Mouse (Mus musculus): Measurements from ENCODE around the gene Nfib.

Nfib gene

DNA sequence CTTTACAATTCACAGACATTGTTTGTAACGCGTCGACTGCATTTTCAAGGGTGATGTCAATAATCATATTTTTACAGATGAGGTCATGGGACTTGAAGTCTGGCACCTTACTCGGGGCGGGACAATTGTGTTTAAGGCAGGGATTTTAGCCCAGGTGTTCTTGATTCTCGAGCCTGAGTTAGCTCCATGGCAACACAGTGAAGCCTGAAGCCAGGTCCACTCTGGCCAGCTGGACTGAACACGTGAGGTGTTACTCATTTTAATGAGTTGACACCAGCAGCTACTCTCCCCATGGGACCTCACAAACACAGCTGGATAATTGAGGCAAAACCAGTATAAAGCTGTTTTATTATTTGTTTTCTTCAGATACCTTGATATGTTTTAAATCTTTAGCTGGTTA lies 71.2 kb downstream of the Nfib start:
- in situ Hi-C loops (cut with MboI, MseI) = no loop called here

DNA sequence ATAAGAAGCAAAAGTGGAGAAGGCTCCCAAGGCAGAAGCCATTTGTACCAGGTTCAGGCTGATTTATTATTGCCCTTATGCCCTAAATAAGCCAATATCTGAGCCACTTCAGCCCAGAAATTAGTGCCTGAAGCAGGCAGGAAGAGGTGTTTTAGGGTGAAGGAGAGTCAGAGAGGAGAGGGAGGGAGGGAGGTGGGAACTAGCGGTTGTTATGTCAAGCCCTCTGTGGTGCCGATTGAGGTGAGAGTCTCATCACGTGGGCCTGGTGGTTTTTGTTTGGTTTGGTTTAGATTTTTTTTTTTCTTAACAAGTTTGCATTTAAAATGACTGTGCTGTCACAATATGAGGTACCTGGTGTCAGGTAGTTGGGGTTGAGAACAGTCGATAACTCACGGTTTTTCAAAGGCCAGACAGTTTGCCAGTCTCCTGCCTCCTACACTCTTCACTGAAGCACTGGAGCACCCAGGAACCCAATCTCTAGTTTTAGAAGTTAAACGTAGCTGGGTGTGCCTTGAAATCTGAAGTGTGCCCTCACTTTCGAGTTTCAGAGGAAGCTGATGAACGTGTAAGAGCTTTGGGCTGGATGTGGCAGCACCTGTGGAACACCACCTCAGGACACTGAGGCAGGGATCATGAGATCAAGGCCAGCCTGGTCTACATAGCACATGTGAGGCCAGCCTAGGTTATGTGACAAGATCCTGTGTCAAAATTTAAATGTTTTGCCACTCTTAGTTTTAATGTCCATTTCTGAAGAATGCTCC lies 81.1 kb downstream of the Nfib start:
- in situ Hi-C loops (cut with MboI, MseI) = loop anchor here (5.0 kb wide), 1 partner anchor 318 kb away; no protein-coding TSS in a partner anchor

DNA sequence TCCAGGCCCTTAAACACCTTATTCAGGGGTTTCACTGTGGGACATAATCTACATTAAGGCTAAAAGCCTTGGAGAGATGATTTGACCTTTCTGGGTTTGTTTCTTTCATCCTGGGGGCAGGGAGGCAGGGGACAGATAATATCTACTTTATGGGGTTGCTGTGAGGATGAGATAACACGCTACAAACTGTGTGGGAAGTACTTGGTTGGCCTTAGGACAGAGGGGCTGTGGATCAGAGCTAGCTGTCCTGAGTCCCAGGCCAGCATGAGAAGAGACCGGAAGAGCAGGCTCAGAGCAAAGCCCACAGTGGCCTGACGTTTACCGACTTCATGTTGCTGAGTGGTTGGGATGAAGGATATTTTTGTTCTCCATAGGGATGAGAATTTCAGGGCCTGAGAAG lies 81.7 kb downstream of the Nfib start:
- in situ Hi-C loops (cut with MboI, MseI) = no loop called here

DNA sequence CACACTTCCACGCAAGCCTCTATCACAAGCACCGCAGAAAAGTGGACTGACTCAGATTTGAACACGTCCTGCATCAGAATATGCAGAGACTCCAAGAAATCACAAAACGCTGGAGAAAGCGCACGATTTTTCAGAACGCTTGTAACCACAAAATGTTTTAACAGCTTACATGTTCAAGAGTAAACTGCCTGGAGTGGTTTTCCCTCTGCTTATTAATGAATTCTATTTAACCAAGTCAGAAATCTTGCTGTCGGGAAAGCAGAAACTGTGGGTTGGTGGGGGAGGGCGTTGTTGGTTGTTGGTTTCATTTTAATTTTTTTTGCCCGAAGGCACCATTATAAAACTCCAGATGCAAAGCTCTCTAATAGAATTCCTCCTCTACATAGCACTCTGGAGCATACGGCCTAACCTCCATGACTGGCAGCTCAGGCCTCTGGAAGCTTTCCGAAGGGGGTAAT lies 82.4 kb downstream of the Nfib start:
- in situ Hi-C loops (cut with MboI, MseI) = no loop called here

DNA sequence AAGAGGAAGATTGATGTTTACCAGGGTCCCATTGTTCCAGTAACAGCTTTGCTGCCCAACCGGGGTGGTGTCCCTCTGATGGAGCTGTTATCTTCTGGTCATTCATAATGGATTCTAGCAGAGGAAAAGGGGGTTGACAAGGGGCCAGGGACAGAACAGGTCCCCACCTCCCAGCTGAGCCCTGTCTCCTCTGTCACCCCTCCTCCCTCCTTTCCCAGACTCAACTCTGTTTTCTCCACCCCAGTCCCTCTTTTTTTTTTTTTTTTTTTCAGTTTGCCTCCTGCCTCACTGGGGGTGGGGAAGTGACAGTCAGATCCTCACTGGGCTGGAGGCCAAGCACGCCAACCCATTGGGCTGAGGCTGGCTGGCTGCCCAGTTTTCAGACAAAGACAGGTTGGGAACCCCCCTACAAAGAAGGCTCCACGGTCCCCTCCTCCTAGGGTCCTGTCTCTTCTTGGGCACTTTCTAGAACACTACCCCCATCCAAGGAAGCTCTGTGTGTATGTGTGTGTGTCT lies 83.2 kb downstream of the Nfib start:
- in situ Hi-C loops (cut with MboI, MseI) = no loop called here

DNA sequence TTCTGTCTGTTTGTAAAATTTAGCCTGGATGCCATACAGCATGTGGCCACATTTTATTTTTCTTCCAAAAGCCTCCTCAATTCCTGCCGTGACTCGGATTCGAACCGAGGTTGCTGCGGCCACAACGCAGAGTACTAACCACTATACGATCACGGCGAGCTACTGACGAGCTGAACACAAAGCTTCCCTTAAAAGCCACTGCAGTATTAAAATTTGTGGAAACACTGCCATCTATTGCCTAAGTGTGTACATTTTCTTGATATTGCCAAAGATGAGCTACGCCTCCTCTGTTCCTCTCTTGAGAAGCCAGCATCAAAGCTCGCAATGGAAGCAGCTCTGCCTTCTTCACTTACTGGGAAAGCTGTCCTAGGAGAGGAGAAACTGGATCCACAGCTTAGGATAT lies 86.0 kb downstream of the Nfib start:
- in situ Hi-C loops (cut with MboI, MseI) = no loop called here

DNA sequence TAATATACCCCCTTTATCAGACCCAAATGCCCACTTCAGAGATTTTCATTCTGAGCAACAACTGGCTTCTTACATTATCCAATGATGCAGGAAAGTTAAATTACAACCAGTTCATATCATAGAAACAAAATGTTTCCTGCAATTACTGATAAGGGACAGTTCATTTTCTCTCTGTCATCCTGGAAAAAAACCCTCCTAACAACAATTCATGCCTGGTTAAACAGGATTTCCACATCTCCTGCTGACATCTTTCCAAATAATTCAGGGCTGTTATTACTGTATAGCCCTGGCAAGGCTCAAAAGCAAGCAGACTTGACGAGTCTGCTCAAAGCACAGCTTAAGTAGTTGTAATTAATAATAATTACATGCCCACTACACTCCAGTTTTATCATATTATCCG lies 86.5 kb downstream of the Nfib start:
- in situ Hi-C loops (cut with MboI, MseI) = no loop called here

DNA sequence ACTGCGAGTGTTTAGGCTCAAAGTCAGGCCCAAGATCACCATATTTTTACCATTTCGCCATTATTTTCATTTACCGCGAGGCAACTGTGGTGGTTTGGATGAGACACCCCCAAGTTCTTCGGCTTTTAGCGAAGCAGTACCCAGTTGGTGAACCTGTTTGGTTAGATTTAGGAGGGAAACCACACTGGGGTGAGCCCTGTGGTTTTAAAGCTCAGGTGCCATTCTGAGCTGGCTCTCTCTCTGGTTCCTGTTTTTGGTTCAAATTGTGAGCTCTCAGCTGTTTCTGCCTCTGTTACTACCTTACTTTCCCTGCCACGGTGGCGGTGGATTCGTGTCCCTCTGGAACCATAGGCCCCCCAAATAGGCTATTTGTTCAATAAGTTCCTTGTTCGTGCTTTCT lies 88.3 kb downstream of the Nfib start:
- in situ Hi-C loops (cut with MboI, MseI) = no loop called here

DNA sequence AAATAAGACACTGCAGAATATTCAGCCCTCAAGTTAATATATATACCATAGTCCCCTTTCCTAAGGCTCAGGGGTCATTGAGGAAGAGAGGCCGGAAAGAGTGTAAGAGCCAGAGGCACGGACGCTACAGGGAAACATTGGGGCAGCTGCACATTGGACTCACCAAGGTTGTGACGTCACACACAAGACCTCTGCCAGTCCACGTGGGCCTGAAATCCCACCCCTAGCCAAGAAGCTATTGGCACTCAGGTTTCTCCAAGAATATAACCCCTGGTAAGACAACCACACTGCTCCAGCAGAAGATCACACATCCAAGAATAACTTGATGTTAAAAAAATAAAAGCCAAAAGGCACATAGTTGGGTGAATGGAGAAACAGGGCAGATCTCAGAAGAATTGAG lies 89.8 kb downstream of the Nfib start:
- in situ Hi-C loops (cut with MboI, MseI) = no loop called here

DNA sequence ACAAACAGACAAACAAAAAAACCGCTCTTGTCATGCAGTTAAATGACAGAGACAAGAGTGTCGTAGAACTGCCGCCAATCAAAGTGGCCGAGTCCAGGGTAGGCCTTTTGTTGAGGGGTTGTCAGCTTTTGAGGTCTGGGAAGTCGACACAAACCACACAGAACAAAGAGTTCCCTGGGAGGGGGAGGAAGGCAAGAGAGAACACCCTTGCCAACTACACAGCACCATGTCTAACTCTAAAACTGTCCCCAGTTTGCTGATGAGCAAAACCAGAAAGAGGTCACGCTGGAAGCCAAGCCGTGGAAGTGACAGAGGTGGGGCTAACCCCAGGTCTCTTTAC lies 91.1 kb downstream of the Nfib start:
- in situ Hi-C loops (cut with MboI, MseI) = no loop called here

DNA sequence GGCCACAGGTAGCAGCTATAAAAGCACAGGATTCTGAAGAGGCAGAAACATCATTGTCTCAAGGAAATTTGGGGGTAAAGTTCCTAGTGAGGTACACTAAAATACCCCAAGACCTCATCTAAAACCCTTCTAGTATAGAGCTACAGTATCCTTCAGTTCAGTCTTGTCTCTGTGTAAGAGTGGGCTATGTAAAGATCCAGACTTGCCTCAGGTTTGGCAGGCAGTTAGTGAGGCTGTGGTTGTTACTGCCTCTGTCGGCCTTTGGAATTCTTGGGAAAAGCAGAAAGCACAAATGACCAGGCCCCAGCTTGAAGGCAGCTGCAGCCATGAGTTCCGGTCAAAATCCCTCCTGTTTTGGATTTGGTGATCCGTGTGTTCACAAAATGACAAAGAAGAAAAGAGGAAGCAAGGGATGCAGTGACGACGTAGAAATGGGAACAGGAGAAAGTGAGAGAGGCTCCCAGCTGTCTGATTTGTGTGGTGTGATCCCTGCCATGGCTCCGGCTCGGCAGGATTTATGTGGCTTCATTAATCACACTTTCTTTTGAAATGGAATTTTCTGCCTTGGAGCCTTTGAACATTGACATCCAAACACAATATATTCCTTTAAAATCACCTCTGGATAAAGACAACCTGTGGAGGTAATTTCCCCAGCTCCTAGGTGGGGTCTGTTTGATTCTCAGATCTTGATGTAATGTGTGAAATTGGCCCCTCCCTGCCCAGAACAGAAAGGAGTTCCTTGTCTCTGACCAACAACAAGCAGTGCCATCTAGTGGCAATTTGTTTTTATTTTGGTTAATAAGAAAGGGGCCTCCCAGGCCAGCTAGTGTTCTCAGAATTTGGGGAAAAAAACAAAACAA lies 91.7 kb downstream of the Nfib start:
- in situ Hi-C loops (cut with MboI, MseI) = no loop called here

DNA sequence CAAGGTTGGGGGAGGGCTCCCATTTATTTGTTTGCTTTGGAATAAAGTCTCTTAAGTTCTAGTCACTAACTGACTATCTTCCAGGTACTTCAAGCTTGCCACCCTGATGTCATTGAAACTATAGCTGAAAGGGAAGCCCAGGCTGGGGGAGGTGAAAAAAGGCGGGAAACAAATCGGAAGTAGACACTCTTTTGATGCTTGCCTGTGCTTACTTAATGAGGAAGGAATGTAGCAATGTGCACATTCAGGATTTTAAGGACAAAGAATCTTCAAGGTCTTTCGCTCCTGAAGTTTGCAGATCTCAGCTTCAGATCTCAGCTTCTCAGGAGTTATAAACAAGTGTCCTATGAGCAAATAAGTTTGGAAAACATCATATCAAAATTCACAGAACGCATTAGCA lies 95.9 kb downstream of the Nfib start:
- in situ Hi-C loops (cut with MboI, MseI) = no loop called here

DNA sequence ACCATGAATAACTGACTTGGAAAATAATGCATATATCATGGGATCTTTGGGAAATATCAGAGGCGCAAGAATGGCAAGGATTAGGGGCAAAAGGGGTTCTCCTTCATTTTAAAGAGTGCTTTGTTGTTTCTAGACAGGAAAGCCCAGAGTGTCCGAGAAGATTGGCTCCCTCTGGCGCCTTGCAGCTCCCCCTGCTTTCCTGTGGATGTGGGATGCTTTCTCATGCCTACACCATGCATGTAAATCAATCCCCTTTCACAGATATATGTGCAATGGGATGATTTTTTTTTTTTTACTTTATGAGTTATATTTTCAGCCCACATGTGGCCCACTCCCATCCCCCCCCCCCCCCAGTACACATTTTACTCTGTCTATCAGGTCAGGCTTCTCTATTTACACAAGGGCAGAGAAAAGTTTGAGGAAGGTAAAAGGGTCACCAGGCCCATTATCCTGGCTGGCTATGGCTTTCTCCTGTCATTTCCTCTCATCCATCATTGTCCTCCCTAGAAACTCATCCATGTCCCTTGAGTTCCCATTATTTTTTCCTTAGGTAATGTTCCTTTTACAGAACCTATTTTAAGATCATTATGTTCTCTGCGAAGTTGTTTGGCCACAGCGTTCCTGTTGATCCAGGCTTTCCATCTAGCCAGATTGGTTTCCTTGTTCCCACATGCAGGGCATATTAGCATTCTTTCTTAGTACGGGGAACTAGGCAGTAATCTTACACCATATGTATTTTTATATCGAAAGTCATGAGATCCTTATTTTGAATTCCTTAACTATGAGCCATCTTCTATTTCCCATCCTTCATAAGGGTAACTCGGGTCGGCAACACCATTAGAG lies 96.6 kb downstream of the Nfib start:
- in situ Hi-C loops (cut with MboI, MseI) = no loop called here

DNA sequence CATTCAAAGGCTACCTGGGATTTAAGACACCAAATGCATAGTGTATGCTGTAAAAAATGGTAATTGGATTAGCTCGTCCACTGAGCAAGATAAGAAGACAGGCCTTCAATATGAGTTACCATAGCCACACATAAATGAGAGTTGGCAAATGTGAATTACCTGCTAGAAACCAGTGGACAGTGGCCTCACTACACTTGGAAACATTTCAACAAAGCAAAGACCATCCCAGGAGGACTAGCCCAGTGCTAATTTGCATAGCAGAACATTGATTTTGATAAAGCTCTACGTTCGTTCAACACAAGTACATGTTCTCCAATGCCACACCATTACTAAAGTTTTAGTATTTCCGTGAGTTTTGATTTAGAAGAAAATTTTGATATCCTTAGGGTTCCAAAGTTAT lies 98.3 kb downstream of the Nfib start:
- in situ Hi-C loops (cut with MboI, MseI) = no loop called here

DNA sequence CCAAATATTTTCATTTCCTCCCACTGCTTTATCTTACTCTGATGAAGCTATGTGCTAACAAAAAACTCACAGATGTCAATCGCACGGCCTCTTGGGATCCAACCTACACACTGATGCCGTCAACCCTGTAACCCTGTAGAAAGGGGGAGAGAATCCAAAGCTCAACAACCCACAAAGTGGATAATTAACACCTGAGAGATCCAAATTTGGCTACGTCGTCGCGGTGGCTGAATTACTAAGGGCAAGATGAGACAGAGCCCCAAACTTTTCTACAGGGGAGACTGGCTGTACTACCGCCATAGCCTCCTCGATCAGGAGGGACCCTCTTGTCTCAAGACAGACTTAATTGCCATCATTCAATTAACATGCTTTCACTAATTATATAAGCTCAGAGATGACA lies 99.2 kb downstream of the Nfib start:
- in situ Hi-C loops (cut with MboI, MseI) = no loop called here

DNA sequence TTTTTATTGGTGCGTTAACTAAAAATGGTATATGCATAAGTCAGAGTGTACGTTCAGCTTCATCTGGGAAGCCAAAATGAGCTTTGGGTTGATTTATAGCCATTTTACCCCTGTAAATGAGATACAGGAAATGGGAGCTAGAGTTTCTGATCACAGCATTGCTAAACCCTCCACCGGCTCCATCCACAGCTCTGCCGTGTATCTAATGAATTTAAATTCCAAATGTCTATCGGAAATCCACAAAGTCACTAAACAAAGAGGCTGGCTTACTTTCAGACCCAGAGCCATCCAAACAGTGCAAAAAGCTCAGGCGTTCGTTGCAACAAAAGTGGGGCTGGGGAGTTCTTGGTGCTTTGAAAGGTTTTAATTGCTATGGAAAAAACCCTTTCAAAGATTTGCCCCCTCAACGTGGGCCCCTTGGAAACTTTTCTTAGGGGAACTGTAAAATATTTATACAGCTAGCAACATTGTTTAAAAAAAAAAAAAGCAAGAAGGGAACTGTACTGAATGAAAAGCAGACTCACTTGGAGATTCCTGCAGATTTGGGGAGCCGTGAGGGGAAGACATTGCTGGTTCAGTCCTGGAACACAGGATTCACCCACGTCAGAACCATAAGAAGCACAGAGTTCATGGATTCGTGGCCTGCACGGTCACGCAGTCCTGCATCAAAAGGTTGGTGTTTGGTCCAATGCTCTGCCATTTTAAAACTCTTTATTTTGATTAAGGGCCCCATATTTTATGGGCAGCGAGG lies 100.3 kb downstream of the Nfib start:
- in situ Hi-C loops (cut with MboI, MseI) = no loop called here

DNA sequence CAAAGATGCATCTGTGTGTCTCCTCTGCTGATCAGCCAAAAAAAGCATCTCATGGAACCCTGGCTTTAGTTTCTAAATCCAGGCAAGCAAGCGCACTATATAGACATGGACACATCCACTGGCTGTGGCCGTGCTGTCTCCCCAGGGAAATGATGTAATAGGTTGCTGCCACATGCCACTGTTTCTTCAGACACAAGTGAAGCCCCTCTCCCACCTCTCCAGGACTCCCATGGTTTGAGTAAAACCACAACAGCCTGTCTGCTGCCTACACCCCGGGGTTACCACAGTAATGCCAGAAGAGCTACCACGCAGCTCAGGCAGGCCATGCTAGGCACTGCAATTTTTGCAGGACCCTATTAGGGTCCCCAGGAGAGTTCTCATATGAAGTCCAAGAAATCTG lies 101.0 kb downstream of the Nfib start:
- in situ Hi-C loops (cut with MboI, MseI) = no loop called here

DNA sequence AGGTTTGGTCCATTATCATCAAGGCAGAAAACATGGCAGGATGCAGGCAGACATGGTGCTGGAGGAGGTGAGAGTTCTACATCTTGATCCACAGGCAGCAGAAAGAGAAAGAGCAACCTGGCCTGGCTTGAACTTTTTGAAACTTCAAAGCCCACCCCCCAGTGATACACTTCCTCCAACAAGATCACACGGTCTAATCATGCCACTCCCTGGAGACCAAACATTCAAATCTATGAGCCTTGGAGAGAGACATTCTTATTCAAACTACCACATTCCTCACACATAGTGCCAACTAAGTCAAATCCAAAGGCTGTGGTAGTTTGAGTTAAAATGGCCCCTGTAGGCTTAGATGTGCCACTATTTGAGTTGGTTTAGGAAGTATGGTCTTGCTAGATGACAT lies 104.9 kb downstream of the Nfib start:
- in situ Hi-C loops (cut with MboI, MseI) = no loop called here

DNA sequence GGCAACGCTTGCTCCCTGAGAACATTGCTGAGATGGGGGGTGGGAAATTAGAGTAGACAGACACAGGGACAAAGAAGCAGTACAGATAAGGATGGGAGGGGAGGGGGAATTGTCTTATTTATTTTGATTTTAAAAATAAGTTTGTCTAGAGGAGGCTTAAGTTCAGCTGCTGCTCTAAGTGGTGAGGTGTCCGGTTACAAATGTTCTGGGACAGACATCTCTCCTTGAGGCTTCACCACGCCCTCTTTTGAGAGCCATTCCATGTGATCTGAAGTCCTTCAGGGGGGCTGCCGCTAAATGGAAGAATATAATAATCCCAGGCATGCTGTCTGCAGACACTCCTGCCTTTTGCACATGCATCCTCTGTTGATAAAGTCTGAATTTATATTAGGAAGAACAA lies 107.1 kb downstream of the Nfib start:
- in situ Hi-C loops (cut with MboI, MseI) = no loop called here

DNA sequence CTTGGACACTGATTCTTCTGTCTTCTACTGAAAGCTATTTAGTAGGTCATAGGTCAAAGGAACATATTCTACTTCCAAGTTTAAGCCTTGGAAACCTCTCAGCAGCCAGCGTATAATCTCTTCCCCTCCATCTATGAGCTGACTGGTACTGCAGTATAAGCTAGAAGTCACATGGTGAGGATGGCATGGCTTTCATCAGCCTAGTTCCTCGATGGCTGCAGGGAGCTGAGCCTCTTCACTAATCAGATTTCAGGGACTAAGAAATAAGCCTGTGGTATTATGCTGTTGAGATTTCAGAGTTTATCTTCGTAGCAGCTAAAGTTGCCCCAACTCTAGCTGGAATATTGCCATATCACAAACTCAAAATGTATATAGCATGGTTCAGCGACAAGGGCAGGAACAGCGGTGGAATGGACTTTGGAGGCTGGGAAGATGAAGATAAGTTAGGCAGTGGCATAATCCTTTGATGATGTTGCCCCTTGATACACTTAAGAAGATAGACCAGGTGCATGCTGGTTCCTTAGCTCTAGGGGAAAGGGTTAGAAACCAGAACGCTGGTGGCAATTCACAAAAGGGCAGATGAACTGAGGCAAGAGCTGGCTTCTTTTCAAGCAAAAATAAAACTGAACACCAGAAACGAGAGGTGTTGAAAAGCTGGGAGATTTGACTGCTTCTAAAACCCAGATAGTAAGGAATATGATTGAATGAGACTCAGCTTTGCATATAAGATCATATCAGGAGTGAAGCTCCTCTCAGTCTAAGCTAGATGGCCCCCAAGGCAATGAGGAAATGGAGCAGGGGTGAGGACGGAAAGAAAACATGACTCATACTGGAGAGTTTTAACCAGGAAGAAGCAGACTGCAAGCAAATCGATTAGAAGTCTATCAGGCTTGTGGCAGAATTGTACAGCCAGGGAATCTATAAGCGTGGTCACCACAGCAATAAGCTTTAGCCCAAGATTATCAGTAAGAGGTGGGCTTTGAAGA lies 111.6 kb downstream of the Nfib start:
- in situ Hi-C loops (cut with MboI, MseI) = no loop called here
